In the genomic region with DNA sequence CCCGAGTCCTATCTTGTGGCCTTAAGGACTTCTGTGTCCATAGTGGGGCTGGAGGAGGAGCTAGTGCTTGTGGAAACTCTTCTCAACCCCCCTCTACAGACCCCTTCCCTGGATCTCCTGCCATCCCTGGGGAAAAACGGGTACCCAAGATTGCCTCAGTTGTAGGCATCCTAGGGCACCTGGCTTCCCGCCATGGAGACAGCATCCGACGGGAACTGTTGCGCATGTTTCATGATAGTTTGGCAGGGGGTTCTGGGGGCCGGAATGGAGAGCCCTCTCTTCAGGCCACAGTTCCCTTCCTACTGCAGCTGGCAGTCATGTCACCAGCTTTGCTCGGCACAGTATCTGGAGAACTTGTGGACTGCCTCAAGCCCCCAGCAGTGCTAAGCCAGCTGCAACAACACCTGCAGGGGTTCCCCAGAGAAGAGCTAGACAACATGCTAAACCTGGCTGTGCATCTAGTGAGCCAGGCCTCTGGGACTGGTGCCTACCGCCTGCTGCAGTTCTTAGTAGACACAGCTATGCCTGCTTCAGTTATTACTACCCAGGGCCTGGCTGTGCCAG, we compare ENCODE assay signal across 21 mouse cellular contexts. TPM values are rescaled to one million over a fixed set of nuclear protein-coding genes. Genes with fewer than 3 reads are reported as not detected.
DNase-seq lines count a peak whose midpoint lies in the region; ATAC-seq lines count a peak whose summit lies in the region.
"Had no signal": no experiment of that assay in that cellular context is flagged by ENCODE, and none has a peak within 500 bp of the region (broad histone marks: within the 10 kb centered on the region; RNA-seq: fewer than 3 reads in every experiment).

No protein-coding gene starts in this region.

- no peak for ATAC-seq in heart, embryonic 13.5 days (ENCODE audit: extremely low read depth, insufficient number of reproducible peaks, low FRiP score, low TSS enrichment)
- no peak for ATAC-seq in midbrain, embryonic 13.5 days

- 0 out of 2 replicates have a peak overlapping the region, but pooled peaks have one; percentile 96 for H3K9ac ChIP-seq in heart, embryonic 13.5 days
- H3K9ac ChIP-seq in midbrain, embryonic 13.5 days (replicated peaks): no peak overlapping the region
- H3K9ac ChIP-seq: hindbrain, embryonic 15.5 days; lung, embryonic 15.5 days; neural tube, embryonic 12.5 days had no signal

- peaks cover 40% of the 10 kb centered on the region for H3K4me1 ChIP-seq in heart, embryonic 13.5 days
- H3K4me1 ChIP-seq in midbrain, embryonic 10.5 days: peaks cover 54% of the 10 kb centered on the region
- peaks cover 48% of the 10 kb centered on the region for H3K4me1 ChIP-seq in midbrain, embryonic 13.5 days (replicated peaks)

- intact Hi-C loops in heart, postnatal 25 days (cut with DNase I): no loop called here

- H3K9me3 ChIP-seq in heart, embryonic 13.5 days: no peaks in the 10 kb centered on the region
- no peaks in the 10 kb centered on the region for H3K9me3 ChIP-seq in midbrain, embryonic 10.5 days (replicated peaks)
- H3K9me3 ChIP-seq in midbrain, embryonic 13.5 days: no peaks in the 10 kb centered on the region
- H3K9me3 ChIP-seq: hindbrain, embryonic 15.5 days; limb, embryonic 12.5 days; lung, embryonic 15.5 days; neural tube, embryonic 12.5 days had no signal

- H3K27me3 ChIP-seq in heart, embryonic 13.5 days (replicated peaks): no peaks in the 10 kb centered on the region
- no peaks in the 10 kb centered on the region for H3K27me3 ChIP-seq in midbrain, embryonic 10.5 days (ENCODE audit: low read depth, poor library complexity, severe bottlenecking)
- no peaks in the 10 kb centered on the region for H3K27me3 ChIP-seq in midbrain, embryonic 13.5 days
- H3K27me3 ChIP-seq: hindbrain, embryonic 15.5 days; limb, embryonic 12.5 days; lung, embryonic 15.5 days; neural tube, embryonic 12.5 days had no signal

- DNase-seq in cerebellum, adult 11-12 months: peak; percentile 61
- no peak for DNase-seq in cerebellum, adult 11 months
- DNase-seq in heart, postnatal 25 days (ENCODE audit: low spot score): no peak
- DNase-seq in midbrain, embryonic 10.5 days (ENCODE audit: low spot score): no peak
- no peak for DNase-seq in adrenal gland, postnatal 10 days
- no peak for DNase-seq in gastrocnemius, postnatal 10 days
- DNase-seq: gastrocnemius, postnatal 25 days; layer of hippocampus, postnatal 36 days had no signal

- H3K36me3 ChIP-seq in heart, embryonic 13.5 days: peaks cover 39% of the 10 kb centered on the region
- H3K36me3 ChIP-seq in midbrain, embryonic 10.5 days: peaks cover 50% of the 10 kb centered on the region
- peaks cover 28% of the 10 kb centered on the region for H3K36me3 ChIP-seq in midbrain, embryonic 13.5 days

- H3K4me2 ChIP-seq in heart, embryonic 13.5 days: no peak overlapping the region
- H3K4me2 ChIP-seq in midbrain, embryonic 13.5 days (replicated peaks): no peak overlapping the region
- H3K4me2 ChIP-seq: heart, embryonic 11.5 days; hindbrain, embryonic 15.5 days; lung, embryonic 15.5 days; neural tube, embryonic 12.5 days had no signal

- WGBS in heart, embryonic 13.5 days: 86% methylated on average over 9 of the region's 9 CpGs
- 94% methylated on average over 9 of the region's 9 CpGs for WGBS in midbrain, embryonic 10.5 days
- 89% methylated on average over 9 of the region's 9 CpGs for WGBS in midbrain, embryonic 13.5 days

- H3K4me3 ChIP-seq in heart, embryonic 13.5 days: no peak overlapping the region
- H3K4me3 ChIP-seq in midbrain, embryonic 10.5 days: peak overlapping the region; percentile 7; the same call in 1 of the 2 replicates
- H3K4me3 ChIP-seq in midbrain, embryonic 13.5 days (replicated peaks): no peak overlapping the region
- H3K4me3 ChIP-seq: erythroblast, embryonic 14.5 days; hindbrain, embryonic 15.5 days; limb, embryonic 12.5 days; lung, embryonic 15.5 days; neural tube, embryonic 12.5 days had no signal

- H3K27ac ChIP-seq in heart, embryonic 13.5 days (replicated peaks): no peak overlapping the region
- no peak overlapping the region for H3K27ac ChIP-seq in midbrain, embryonic 10.5 days (replicated peaks)
- H3K27ac ChIP-seq in midbrain, embryonic 13.5 days: no peak overlapping the region
- H3K27ac ChIP-seq: hindbrain, embryonic 15.5 days; limb, embryonic 12.5 days; lung, embryonic 15.5 days; neural tube, embryonic 12.5 days had no signal

RNA-seq across cellular contexts. Expression of a gene that starts 2.4 kb away (rescaled TPM):
- polyA plus RNA-seq in heart, embryonic 13.5 days (2015; fragmentation: Nextera tagmentation; extraction: Ambion mirVana): 63.5 and 63.8 TPM in 2 replicates
- 10 to 100 TPM; 55.6 to 58.7 TPM for total RNA-seq in heart, postnatal 25 days (2021)
- polyA plus RNA-seq in midbrain, embryonic 10.5 days (2016; fragmentation: Nextera tagmentation; extraction: Ambion mirVana): 118 and 120 TPM in 2 replicates
- 96.8 and 99.8 TPM in 2 replicates for polyA plus RNA-seq in midbrain, embryonic 13.5 days (2015; fragmentation: Nextera tagmentation; extraction: Ambion mirVana)
- 100 to 1,000 TPM; 142 to 150 TPM for total RNA-seq in adrenal gland, postnatal 10 days (2021)
- 10 to 100 TPM; 42.1 to 58.8 TPM for total RNA-seq in gastrocnemius, postnatal 10 days (2021)

RNA-seq across cellular contexts. Expression of a gene that starts 2.7 kb away (rescaled TPM):
- 23.9 and 25.5 TPM in 2 replicates for polyA plus RNA-seq in heart, embryonic 13.5 days (2015; fragmentation: Nextera tagmentation; extraction: Ambion mirVana)
- 10 to 100 TPM; 11.2 to 11.8 TPM for total RNA-seq in heart, postnatal 25 days (2021)
- polyA plus RNA-seq in midbrain, embryonic 10.5 days (2016; fragmentation: Nextera tagmentation; extraction: Ambion mirVana): 54.8 and 56.7 TPM in 2 replicates
- 34.8 and 38.9 TPM in 2 replicates for polyA plus RNA-seq in midbrain, embryonic 13.5 days (2015; fragmentation: Nextera tagmentation; extraction: Ambion mirVana)
- total RNA-seq in adrenal gland, postnatal 10 days (2021): 10 to 100 TPM; 23.7 to 25.2 TPM
- total RNA-seq in gastrocnemius, postnatal 10 days (2021): 10 to 100 TPM; 10.7 to 14.6 TPM

RNA-seq across cellular contexts. Expression of a gene that starts 6.8 kb away (rescaled TPM):
- polyA plus RNA-seq in heart, embryonic 13.5 days (2015; fragmentation: Nextera tagmentation; extraction: Ambion mirVana): not detected in 2 replicates
- 1 to 10 TPM in 1 of 2 experiments, under 1 TPM in 1; 0.68 to 2.0 TPM for total RNA-seq in heart, postnatal 25 days (2021)
- 0.17 TPM in 1 of 2 replicates, not detected in the other for polyA plus RNA-seq in midbrain, embryonic 10.5 days (2016; fragmentation: Nextera tagmentation; extraction: Ambion mirVana)
- 0.54 TPM in 1 of 2 replicates, not detected in the other for polyA plus RNA-seq in midbrain, embryonic 13.5 days (2015; fragmentation: Nextera tagmentation; extraction: Ambion mirVana)
- total RNA-seq in adrenal gland, postnatal 10 days (2021): not detected
- 1 to 10 TPM in 1 of 2 experiments, not detected in 1; 3.3 TPM for total RNA-seq in gastrocnemius, postnatal 10 days (2021)
- total RNA-seq: gastrocnemius, postnatal 25 days; megakaryocyte, adult 5-6 weeks; midbrain, postnatal 0 days had no signal
- polyA plus RNA-seq: erythroblast, embryonic 14.5 days; frontal cortex, adult 2 months; heart, embryonic 11.5 days; hindbrain, embryonic 15.5 days; kidney, embryonic 14.5 days; limb, embryonic 12.5 days; lung, embryonic 15.5 days; midbrain, postnatal 0 days; neural tube, embryonic 12.5 days; stomach, embryonic 14.5 days had no signal

RNA-seq across cellular contexts. Expression of a gene that starts 6.8 kb away (rescaled TPM):
- polyA plus RNA-seq in heart, embryonic 13.5 days (2015; fragmentation: Nextera tagmentation; extraction: Ambion mirVana): 61.9 and 71.3 TPM in 2 replicates
- total RNA-seq in heart, postnatal 25 days (2021): 10 to 100 TPM; 17.6 to 19.8 TPM
- 134 and 159 TPM in 2 replicates for polyA plus RNA-seq in midbrain, embryonic 10.5 days (2016; fragmentation: Nextera tagmentation; extraction: Ambion mirVana)
- 56.1 and 70.3 TPM in 2 replicates for polyA plus RNA-seq in midbrain, embryonic 13.5 days (2015; fragmentation: Nextera tagmentation; extraction: Ambion mirVana)
- total RNA-seq in adrenal gland, postnatal 10 days (2021): 10 to 100 TPM; 31.5 to 31.9 TPM
- 10 to 100 TPM; 25.6 to 29.6 TPM for total RNA-seq in gastrocnemius, postnatal 10 days (2021)

RNA-seq across cellular contexts. Expression of a gene that starts 11.7 kb away (rescaled TPM):
- not detected in 2 replicates for polyA plus RNA-seq in heart, embryonic 13.5 days (2015; fragmentation: Nextera tagmentation; extraction: Ambion mirVana)
- total RNA-seq in heart, postnatal 25 days (2021): not detected
- not detected in 2 replicates for polyA plus RNA-seq in midbrain, embryonic 10.5 days (2016; fragmentation: Nextera tagmentation; extraction: Ambion mirVana)
- polyA plus RNA-seq in midbrain, embryonic 13.5 days (2015; fragmentation: Nextera tagmentation; extraction: Ambion mirVana): not detected in 2 replicates
- not detected for total RNA-seq in adrenal gland, postnatal 10 days (2021)
- not detected for total RNA-seq in gastrocnemius, postnatal 10 days (2021)
- total RNA-seq: gastrocnemius, postnatal 25 days; layer of hippocampus, postnatal 36 days; megakaryocyte, adult 5-6 weeks; midbrain, postnatal 0 days had no signal
- polyA plus RNA-seq: erythroblast, embryonic 14.5 days; frontal cortex, adult 2 months; heart, embryonic 11.5 days; hindbrain, embryonic 15.5 days; kidney, embryonic 14.5 days; limb, embryonic 12.5 days; lung, embryonic 15.5 days; midbrain, postnatal 0 days; neural tube, embryonic 12.5 days; stomach, embryonic 14.5 days had no signal
